Mouse (Mus musculus) embryo, embryonic 11.5 days (tissue): ENCODE measurements around the gene Olfr923.
"Not testable (repeated sequence)": the region's sequence is repeated elsewhere in the genome, so short reads cannot be mapped to it uniquely, and the experiment has no call there.

Experiments used
- DNase-seq: peaks from one replicate; pipeline ENCODE4 v3.0.0-alpha.2; 2012; ENCODE audit warnings: low read depth, low spot score

The Olfr923 gene

DNA sequence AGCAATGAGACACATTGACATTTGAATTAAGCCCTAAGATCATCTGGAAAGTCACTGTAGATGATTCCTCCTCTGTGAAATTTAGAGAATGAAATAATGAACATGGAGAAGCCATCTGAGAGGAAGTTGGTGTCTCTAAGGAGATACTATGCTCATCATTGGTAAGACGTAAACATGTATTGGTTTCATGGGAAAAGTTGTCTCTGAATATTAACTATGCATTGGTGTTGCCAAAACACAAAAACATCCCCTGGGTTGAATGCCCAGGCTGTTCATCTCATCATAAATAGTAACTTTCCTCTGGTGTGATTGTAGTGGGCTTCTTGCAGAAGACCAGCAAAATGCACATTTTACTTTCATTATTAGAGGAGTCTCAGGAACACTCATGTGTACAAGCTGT, at the start of gene Olfr923:
Olfr923 (plus strand) TSS at position 301 of the 400 bp plus-strand sequence.
- no peak for DNase-seq

DNA sequence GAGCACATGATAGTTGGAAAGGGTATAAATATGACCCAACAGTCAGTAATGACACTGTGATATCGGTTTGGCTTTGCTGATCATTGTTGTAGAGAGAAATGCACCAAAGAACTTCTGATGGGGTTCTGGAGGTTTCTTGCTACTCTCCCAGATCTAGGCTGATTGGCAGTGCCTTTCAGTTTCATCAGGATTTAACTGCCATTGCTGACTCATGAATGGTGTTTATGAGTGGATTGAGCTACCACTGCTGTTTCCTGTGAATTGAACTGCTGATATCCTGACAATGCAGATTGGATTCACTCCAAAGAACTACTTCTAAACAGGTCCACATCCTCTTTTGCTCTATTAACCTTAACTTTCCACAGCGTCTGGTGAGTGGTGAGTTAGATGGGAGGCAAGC, 33.7 kb upstream of the Olfr923 start:
- DNase-seq: no peak

- peak; percentile 0 for DNase-seq
Observed at GRCm38 (mm10) chr9:38805696-38806095, 20.6 kb upstream of the Olfr923 start.

DNA sequence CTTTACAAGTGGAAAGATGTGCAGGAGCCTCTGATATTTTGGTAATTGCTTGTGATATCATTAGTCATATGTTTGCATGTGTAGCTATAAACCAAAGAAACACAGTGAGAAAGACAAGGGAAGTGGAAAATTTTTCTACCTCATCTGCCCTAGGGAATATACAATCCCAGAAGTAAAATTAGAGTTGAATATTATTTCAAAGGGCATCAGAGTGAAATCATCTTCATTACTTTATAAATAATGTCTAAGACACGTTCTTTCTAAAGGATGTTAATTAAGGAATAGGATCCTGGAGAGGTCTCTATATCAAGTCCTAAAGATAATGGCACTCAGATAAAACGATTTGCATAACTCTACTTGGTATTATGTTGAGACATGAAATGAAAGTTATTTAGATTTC, 12.0 kb upstream of the Olfr923 start, which contains the start of gene Olfr922:
Olfr922 (plus strand) TSS at position 301 of the 400 bp plus-strand sequence.
- DNase-seq: no peak

- DNase-seq: no peak
Observed at GRCm38 (mm10) chr9:38815458-38815986, 10.8 kb upstream of the Olfr923 start.

DNA sequence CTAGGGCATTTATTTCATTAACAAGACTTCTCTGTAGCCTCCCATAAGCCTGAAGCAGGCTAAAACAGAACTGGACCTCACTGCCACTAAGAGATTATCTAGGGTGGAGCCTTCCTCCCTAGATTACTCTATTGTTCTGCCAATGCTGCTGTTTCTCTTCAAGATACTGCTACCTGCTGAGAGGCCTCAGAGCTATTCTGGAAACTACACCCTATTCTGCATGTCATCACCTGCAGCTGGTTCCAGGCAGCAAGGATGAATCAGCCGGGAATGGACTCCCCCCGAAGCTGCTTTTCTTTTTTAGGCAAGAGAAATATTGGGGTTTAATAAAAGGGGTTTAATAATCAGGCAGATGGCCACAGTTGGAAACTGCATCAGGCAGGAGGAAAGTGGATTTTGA, 6.7 kb downstream of the Olfr923 start:
- no peak for DNase-seq

GRCm38 (mm10) chr9:38844149-38844548, 17.8 kb downstream of the Olfr923 start, which contains the start of gene Olfr924:
Olfr924 (plus strand) TSS chr9:38844449.
- DNase-seq: no peak

DNA sequence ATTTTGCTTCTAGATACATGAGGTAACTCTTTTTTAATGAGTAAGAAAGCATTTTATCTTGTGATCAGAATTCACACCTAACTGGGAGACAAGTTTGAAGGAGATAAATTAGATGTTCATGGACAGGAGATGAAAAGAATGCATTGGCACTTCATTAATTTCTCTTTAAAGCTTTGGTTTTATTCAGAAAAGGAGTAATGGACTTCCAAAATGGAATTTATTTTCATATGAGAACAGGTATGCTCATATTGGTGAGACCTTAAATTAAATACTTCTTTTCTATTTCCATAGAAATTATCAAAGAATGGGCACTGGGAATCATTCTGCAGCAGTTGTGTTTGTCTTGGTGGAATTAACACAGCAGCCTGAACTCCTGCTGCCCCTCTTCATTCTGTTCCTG, 28.4 kb downstream of the Olfr923 start, which contains the start of gene Olfr26:
Olfr26 (plus strand) TSS at position 301 of the 400 bp plus-strand sequence.
- DNase-seq: no peak

DNA sequence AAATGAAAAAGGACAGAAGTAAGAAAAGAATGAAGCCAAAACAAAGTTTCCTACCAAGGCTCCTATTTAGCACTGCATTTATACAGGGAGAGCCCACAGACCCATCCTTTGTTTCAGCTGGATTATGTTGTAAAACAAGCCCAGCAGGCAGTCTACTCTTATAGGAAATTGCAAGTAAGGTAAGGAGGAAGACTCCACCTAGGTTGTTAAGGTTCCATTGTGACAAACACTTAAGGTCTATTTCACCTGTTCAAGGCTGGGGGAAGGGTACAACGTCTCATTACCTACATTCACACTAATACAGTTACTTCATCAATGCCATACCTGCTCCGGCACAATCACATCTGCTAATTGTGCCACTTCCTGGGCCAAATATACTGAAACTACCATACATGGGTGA, 48.5 kb downstream of the Olfr923 start:
- DNase-seq: not testable (repeated sequence)

GRCm38 (mm10) chr9:38876826-38877225, 50.5 kb downstream of the Olfr923 start, which contains the start of gene Olfr926:
Olfr926 (plus strand) TSS chr9:38877126.
- DNase-seq: no peak
